Mouse (Mus musculus): ENCODE measurements around the gene H2-K1. TPM values are rescaled to one million over a fixed set of nuclear protein-coding genes. Genes with fewer than 3 reads are reported as not detected.
A peak's percentile ranks its signal among the peaks of the same experiment; 100 is the strongest.
"Not testable (repeated sequence)": the region's sequence is repeated elsewhere in the genome, so short reads cannot be mapped to it uniquely, and the experiment has no call there.

Gene H2-K1
- polyA plus RNA-seq, 1 experiment from 2014 or later = 139 TPM

DNA sequence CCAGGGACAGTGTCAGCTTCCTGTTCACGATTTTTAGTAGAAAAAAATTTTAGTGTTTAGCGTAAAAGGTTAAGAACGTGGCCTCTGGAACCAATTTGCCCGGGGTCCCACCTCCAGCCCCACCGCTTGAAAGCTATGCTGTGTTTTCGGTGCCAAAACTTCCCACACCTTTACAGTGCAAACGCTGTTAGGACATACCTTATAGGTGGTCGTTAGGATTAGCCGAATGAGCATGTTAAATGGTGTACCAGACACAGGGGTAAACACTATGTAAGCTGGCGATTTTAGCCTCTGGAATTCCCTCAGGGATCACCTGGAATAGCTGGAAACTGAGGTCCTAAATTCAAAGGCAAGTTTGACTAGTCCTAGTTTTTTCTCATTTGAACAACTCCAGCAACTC, 43.8 kb downstream of the H2-K1 start:
- ATAC-seq (ENCODE audit: low read depth) = no peak
- H3K9ac ChIP-seq (ENCODE audit: low read depth, low read length) = peak overlapping the region; percentile 86
- peak overlapping the region; percentile 83 for H3K4me2 ChIP-seq (ENCODE audit: low read depth, low read length)
- H3K9me3 ChIP-seq (replicated peaks; ENCODE audit: control insufficient read depth, low read length) = no peaks in the 10 kb centered on the region
- H3K36me3 ChIP-seq (ENCODE audit: control insufficient read depth, insufficient read depth) = peaks cover 18% of the 10 kb centered on the region
- H3K27me3 ChIP-seq (ENCODE audit: control insufficient read depth, insufficient read depth, low read depth, low read length) = no peaks in the 10 kb centered on the region
- H3K4me3 ChIP-seq (ENCODE audit: low read depth, low read length) = peak overlapping the region; percentile 88
- 5% methylated on average over 10 of the region's 10 CpGs for WGBS (ENCODE audit: insufficient replicate concordance)
- peak overlapping the region; percentile 96; the same call in 1 of the 2 replicates for H3K27ac ChIP-seq (ENCODE audit: low read length)
- H3K4me1 ChIP-seq (ENCODE audit: control insufficient read depth, low read depth, low read length) = peaks cover 39% of the 10 kb centered on the region

DNA sequence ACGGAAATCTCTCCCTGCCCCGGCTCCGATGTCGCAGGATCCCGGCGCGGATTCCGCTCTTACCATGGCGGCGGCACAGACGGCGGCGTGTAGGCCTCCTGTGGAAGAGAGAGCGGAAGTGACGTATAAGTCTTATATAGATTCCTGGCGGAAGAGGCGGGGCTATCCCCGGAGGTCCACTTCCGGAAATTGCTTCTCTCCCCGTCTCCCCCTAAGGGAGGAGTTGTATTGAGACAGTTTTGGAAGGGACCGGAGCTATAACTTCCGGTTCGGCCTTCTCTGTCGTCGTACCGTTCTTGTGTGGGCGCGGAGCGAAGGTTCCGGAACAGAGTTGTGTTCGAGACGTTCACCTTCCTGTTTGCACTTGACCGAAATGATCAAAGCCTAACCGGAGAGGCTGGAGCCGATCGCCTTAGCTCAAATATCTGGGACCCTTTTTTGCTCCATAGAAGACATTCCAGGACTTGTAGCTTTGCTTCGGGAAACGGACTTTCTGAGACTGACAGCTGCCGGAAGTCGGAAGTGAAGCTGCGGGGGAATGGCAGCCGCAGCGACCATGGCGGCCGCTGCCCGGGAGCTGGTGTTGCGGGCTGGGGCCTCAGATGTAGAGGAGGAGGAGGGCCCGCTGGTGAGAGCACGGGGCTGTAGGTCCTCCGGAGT, 44.5 kb downstream of the H2-K1 start, which contains the start of the genes Vps52 and Rps18:
Gene Vps52, plus strand, starts transcription at position 258 of the 660 bp plus-strand sequence.
Gene Rps18, minus strand, starts transcription at position 447 of the 660 bp plus-strand sequence.
- WGBS (ENCODE audit: insufficient replicate concordance) = under 1% methylated on average over 50 of the region's 50 CpGs
- H3K9ac ChIP-seq (ENCODE audit: low read depth, low read length) = peak within 1 kb of the TSS; percentile 91
- H3K4me1 ChIP-seq (ENCODE audit: control insufficient read depth, low read depth, low read length) = peaks cover 45% of the 10 kb centered on the region
- H3K36me3 ChIP-seq (ENCODE audit: control insufficient read depth, insufficient read depth) = peaks cover 18% of the 10 kb centered on the region
- peak within 1 kb of the TSS; percentile 88 for H3K4me3 ChIP-seq (ENCODE audit: low read depth, low read length)
- H3K4me2 ChIP-seq (ENCODE audit: low read depth, low read length) = peak within 1 kb of the TSS; percentile 88
- H3K27me3 ChIP-seq (ENCODE audit: control insufficient read depth, insufficient read depth, low read depth, low read length) = no peaks in the 10 kb centered on the region
- peak within 1 kb of the TSS; percentile 96 for H3K27ac ChIP-seq (ENCODE audit: low read length)
- ATAC-seq (ENCODE audit: low read depth) = peak; percentile 89
- no peaks in the 10 kb centered on the region for H3K9me3 ChIP-seq (replicated peaks; ENCODE audit: control insufficient read depth, low read length)

DNA sequence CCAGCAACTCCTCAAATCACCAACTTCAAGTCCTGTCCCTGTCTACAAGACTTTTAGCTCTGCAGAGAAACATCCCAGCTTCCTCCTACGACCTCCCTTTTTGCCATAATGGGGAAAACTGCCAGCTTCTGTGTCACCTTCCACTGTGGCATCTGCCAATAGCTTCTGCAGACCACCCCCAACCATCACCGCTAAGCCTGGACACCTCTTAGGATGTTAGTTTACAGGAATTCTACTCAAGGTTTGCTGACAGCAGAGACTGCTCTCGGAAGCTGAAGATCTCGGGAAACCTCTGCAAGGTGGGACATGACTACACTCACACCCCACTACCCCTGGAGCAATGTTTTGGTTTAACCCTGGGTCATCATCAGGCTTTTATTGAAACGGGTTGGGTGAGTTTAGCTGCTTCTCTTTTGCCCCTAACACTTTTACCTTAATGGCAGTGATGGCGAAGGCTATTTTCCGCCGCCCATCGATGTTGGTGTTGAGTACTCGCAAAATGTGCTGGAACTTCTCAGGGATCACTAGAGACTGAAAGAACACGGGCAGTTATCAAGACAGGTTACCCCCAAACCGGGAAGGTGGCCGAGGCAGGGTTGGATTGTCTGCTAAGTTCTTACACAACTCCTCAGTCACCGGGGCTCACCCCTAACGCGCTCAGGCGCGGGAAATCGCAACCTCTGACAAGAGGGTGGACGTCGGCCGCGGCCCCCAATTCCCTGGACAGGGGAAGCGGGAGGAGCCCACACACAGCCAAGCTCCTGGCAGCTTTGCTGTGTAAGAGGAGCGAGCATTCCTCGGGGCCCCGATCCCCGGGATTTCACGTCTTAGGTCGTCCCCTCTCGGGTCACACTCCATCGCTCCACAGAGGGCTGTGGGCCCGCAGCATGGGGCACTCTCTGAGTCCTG, 45.2 kb downstream of the H2-K1 start:
- Histone ChIP-seq H3K27me3 (ENCODE audit: control insufficient read depth, insufficient read depth, low read depth, low read length) (no peaks in the 10 kb centered on the region), H3K27ac (ENCODE audit: low read length) (peak overlapping the region; percentile 87), H3K4me2 (ENCODE audit: low read depth, low read length) (peak overlapping the region; percentile 88), H3K9ac (ENCODE audit: low read depth, low read length) (peak overlapping the region; percentile 91), H3K4me3 (ENCODE audit: low read depth, low read length) (peak overlapping the region; percentile 88), H3K4me1 (ENCODE audit: control insufficient read depth, low read depth, low read length) (peaks cover 50% of the 10 kb centered on the region), H3K36me3 (ENCODE audit: control insufficient read depth, insufficient read depth) (peaks cover 17% of the 10 kb centered on the region), H3K9me3 (replicated peaks; ENCODE audit: control insufficient read depth, low read length) (no peaks in the 10 kb centered on the region)
- under 1% methylated on average over 33 of the region's 33 CpGs for WGBS (ENCODE audit: insufficient replicate concordance)
- ATAC-seq (ENCODE audit: low read depth) = peak; percentile 4

DNA sequence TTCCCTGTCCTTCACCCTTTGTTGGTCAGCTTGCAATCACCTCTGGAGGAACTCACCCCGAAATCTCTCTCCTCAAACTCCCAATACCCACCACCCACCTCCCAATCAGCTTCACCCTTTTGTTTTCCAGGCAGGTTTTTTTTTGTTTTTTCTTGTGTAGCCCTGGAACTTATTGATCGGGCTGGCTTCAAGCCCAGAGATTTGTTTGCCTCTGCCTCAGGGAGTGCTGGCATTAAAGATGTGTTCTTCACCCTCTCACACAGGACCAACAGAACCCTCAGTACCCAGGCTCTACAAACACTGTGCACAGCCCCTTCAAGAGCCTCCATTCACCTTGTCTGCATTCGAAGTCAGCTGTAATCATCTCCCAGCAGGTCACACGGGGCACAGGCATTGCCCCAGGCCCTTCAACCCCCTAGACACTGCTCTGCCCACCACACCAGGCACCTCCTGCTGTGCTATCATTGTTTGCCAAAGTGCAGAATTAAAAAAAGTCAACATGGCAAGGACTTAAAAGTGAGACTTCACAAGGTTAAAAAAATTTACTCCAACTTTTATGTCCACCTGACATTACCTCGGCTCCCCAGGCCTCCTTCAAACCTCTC, 46.1 kb downstream of the H2-K1 start:
- H3K27ac ChIP-seq (ENCODE audit: low read length) = peak overlapping the region; percentile 87
- peak overlapping the region; percentile 91 for H3K9ac ChIP-seq (ENCODE audit: low read depth, low read length)
- peaks cover 16% of the 10 kb centered on the region for H3K36me3 ChIP-seq (ENCODE audit: control insufficient read depth, insufficient read depth)
- WGBS (ENCODE audit: insufficient replicate concordance) = 15% methylated on average over 5 of the region's 5 CpGs
- H3K27me3 ChIP-seq (ENCODE audit: control insufficient read depth, insufficient read depth, low read depth, low read length) = no peaks in the 10 kb centered on the region
- no peaks in the 10 kb centered on the region for H3K9me3 ChIP-seq (replicated peaks; ENCODE audit: control insufficient read depth, low read length)
- peak overlapping the region; percentile 88 for H3K4me3 ChIP-seq (ENCODE audit: low read depth, low read length)
- ATAC-seq (ENCODE audit: low read depth) = no peak
- peaks cover 50% of the 10 kb centered on the region for H3K4me1 ChIP-seq (ENCODE audit: control insufficient read depth, low read depth, low read length)
- peak overlapping the region; percentile 88 for H3K4me2 ChIP-seq (ENCODE audit: low read depth, low read length)

DNA sequence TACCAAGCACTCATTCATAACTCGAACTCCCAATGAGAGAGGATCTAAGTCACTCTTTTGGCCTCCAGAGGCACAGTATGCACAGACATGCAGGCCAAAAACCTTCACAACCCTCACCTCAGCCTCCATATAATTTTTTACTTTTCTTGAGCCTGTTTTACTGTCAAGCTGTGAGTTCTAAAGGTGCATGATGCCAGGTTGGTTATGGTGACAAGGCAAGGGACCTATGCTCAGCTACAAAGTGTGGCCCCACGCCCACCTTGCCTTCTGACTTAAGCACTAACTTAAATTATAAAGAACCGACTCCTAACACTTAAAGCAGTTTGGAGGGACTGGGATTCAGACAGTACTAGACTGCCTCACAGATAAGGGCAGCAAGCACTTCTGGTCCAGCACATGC, 46.8 kb downstream of the H2-K1 start:
- peak overlapping the region; percentile 91 for H3K9ac ChIP-seq (ENCODE audit: low read depth, low read length)

DNA sequence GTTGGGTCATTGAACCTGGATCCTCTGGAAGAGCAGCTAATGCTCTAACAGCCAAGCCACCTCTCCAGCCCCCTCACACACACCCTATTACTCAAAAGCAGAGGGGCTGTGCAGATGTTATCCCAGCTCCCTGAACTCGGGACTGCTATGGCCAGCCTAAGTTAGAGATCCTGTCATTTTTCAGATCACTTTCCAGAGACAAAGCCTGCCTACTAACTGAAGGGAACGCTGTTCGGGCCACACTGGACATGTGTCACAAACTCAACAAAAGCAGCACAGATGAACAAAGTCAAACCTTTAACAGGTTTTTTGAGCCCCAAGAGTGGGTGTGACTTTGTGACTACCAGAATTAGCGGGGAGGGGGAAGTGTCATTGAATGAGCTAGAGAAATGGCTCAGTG, 47.3 kb downstream of the H2-K1 start:
- H3K4me2 ChIP-seq (ENCODE audit: low read depth, low read length) = peak overlapping the region; percentile 88
- peak overlapping the region; percentile 88 for H3K4me3 ChIP-seq (ENCODE audit: low read depth, low read length)
- H3K27me3 ChIP-seq (ENCODE audit: control insufficient read depth, insufficient read depth, low read depth, low read length) = no peaks in the 10 kb centered on the region
- WGBS (ENCODE audit: insufficient replicate concordance) = 72% methylated on average over 4 of the region's 4 CpGs
- H3K9me3 ChIP-seq (replicated peaks; ENCODE audit: control insufficient read depth, low read length) = no peaks in the 10 kb centered on the region
- no peak for ATAC-seq (ENCODE audit: low read depth)
- H3K27ac ChIP-seq (ENCODE audit: low read length) = peak overlapping the region; percentile 37
- H3K9ac ChIP-seq (ENCODE audit: low read depth, low read length) = peak overlapping the region; percentile 91
- H3K4me1 ChIP-seq (ENCODE audit: control insufficient read depth, low read depth, low read length) = peaks cover 50% of the 10 kb centered on the region
- peaks cover 16% of the 10 kb centered on the region for H3K36me3 ChIP-seq (ENCODE audit: control insufficient read depth, insufficient read depth)

More for the DNA sequence above, 46.8 kb downstream of the H2-K1 start:
- Histone ChIP-seq H3K27me3 (ENCODE audit: control insufficient read depth, insufficient read depth, low read depth, low read length) (no peaks in the 10 kb centered on the region), H3K9me3 (replicated peaks; ENCODE audit: control insufficient read depth, low read length) (no peaks in the 10 kb centered on the region), H3K27ac (ENCODE audit: low read length) (peak overlapping the region; percentile 37), H3K4me3 (ENCODE audit: low read depth, low read length) (peak overlapping the region; percentile 88), H3K4me1 (ENCODE audit: control insufficient read depth, low read depth, low read length) (peaks cover 50% of the 10 kb centered on the region), H3K36me3 (ENCODE audit: control insufficient read depth, insufficient read depth) (peaks cover 16% of the 10 kb centered on the region), H3K4me2 (ENCODE audit: low read depth, low read length) (peak overlapping the region; percentile 88)
- no peak for ATAC-seq (ENCODE audit: low read depth)
- WGBS (ENCODE audit: insufficient replicate concordance) = 50% methylated on average over 3 of the region's 3 CpGs

DNA sequence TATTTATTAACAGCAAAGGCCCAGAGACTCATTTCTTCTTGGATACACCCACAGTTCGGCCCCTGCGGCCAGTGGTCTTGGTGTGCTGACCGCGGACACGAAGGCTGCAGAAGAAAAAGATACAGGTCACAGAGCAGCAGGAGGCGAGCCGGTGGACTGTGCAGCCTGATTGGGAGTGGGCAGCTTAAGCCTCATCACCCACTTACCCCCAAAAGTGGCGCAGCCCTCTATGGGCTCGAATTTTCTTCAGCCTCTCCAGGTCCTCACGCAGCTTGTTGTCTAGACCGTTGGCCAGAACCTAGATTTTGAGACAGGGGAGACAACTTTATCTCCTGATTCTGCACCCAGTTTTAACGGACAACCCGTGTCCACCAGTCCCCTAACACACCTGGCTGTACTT, 48.1 kb downstream of the H2-K1 start:
- peaks cover 50% of the 10 kb centered on the region for H3K4me1 ChIP-seq (ENCODE audit: control insufficient read depth, low read depth, low read length)
- H3K36me3 ChIP-seq (ENCODE audit: control insufficient read depth, insufficient read depth) = peaks cover 16% of the 10 kb centered on the region
- peak overlapping the region; percentile 88 for H3K4me2 ChIP-seq (ENCODE audit: low read depth, low read length)
- 63% methylated on average over 13 of the region's 13 CpGs for WGBS (ENCODE audit: insufficient replicate concordance)
- peak overlapping the region; percentile 65 for H3K4me3 ChIP-seq (ENCODE audit: low read depth, low read length)
- H3K27ac ChIP-seq (ENCODE audit: low read length) = peak overlapping the region; percentile 82
- ATAC-seq (ENCODE audit: low read depth); H3K9me3 ChIP-seq (replicated peaks; ENCODE audit: control insufficient read depth, low read length); H3K27me3 ChIP-seq (ENCODE audit: control insufficient read depth, insufficient read depth, low read depth, low read length): not testable (repeated sequence)
- H3K9ac ChIP-seq (ENCODE audit: low read depth, low read length) = peak overlapping the region; percentile 67; the same call in 1 of the 2 replicates

DNA sequence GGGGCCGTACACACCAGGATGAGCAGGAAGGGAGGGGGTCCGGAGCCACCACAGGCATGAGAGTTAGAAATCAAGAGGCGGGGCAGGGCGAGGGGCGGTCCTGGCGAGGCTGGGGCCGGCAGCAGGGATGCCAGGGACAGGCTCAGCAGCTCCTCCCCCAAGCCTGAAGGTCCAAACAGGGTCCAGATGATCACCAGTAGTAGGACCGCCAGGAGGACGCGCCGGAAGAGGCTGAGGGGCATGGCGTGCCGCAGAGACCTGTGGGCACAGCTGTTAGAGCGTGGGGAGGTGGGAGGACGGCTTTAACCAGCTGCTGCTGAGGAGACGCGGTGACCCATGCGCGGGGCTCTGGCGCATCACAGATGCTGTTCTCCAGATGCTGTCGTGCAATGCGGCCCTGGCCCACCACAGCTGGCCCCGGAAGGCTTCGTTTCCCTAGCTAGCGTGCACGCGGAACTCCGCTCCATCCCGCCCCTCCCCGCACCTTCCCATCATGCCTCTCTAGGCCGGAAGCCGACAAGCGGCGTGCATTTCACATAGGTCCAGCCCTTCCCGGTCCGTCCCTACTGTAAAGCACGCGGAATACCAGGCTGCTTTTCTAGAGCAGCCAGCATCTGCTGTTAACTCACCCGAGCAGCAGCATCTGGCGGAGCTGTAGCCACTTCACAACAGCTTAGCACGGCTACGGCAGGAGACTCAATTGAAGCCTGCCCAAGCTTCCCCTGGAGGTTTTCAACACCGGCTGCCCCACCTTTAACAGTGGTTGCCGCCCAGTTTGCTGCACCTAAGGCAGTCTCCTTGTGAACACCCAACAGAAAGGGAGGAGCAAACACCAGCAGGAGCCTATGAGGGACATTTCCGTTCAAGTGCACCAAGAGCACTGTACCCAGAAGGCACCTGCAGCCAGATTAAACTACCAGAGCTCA, 48.9 kb downstream of the H2-K1 start, which contains the start of gene B3galt4:
Gene B3galt4, minus strand, starts transcription at position 468 of the 926 bp plus-strand sequence.
- Histone ChIP-seq H3K4me2 (ENCODE audit: low read depth, low read length) (peak within 1 kb of the TSS; percentile 88), H3K9me3 (replicated peaks; ENCODE audit: control insufficient read depth, low read length) (no peaks in the 10 kb centered on the region), H3K4me1 (ENCODE audit: control insufficient read depth, low read depth, low read length) (peaks cover 45% of the 10 kb centered on the region), H3K27ac (ENCODE audit: low read length) (peak within 1 kb of the TSS; percentile 82), H3K4me3 (ENCODE audit: low read depth, low read length) (peak within 1 kb of the TSS; percentile 65), H3K9ac (ENCODE audit: low read depth, low read length) (peak within 1 kb of the TSS; percentile 67), H3K27me3 (ENCODE audit: control insufficient read depth, insufficient read depth, low read depth, low read length) (no peaks in the 10 kb centered on the region), H3K36me3 (ENCODE audit: control insufficient read depth, insufficient read depth) (peaks cover 16% of the 10 kb centered on the region)
- ATAC-seq (ENCODE audit: low read depth) = peak; percentile 56
- WGBS (ENCODE audit: insufficient replicate concordance) = under 1% methylated on average over 45 of the region's 45 CpGs

All from liver, embryonic 16.5 days (tissue).